Comparison of ENCODE assay signal across 14 mouse cellular contexts in genomic region chr17:82731561-82731960, GRCm38 (mm10).
DNase-seq lines count a peak whose midpoint lies in the region; ATAC-seq lines count a peak whose summit lies in the region.
"Had no signal": no experiment of that assay in that cellular context is flagged by ENCODE, and none has a peak within 500 bp of the region (broad histone marks: within the 10 kb centered on the region; RNA-seq: fewer than 3 reads in every experiment).

No protein-coding gene starts in this region.

- intact Hi-C loops in heart, postnatal 36 days (cut with DNase I): no loop called here

- H3K4me1 ChIP-seq in hindbrain, embryonic 16.5 days (ENCODE audit: control insufficient read depth, insufficient read depth, low read depth, low read length): no peaks in the 10 kb centered on the region
- no peaks in the 10 kb centered on the region for H3K4me1 ChIP-seq in hindbrain, embryonic 12.5 days

- no peaks in the 10 kb centered on the region for H3K27me3 ChIP-seq in hindbrain, embryonic 16.5 days (replicated peaks; ENCODE audit: control insufficient read depth, insufficient read depth, low read length)
- H3K27me3 ChIP-seq in hindbrain, embryonic 12.5 days: no peaks in the 10 kb centered on the region

- H3K9ac ChIP-seq in hindbrain, embryonic 16.5 days (ENCODE audit: low read depth, low read length): no peak overlapping the region
- H3K9ac ChIP-seq in hindbrain, embryonic 12.5 days: no peak overlapping the region
- H3K9ac ChIP-seq: liver, embryonic 14.5 days had no signal

- H3K4me3 ChIP-seq in hindbrain, embryonic 16.5 days (ENCODE audit: low read length): no peak overlapping the region
- H3K4me3 ChIP-seq in hindbrain, embryonic 12.5 days: no peak overlapping the region

- no peak overlapping the region for H3K27ac ChIP-seq in hindbrain, embryonic 16.5 days (ENCODE audit: low read depth, low read length)
- no peak overlapping the region for H3K27ac ChIP-seq in hindbrain, embryonic 12.5 days
- H3K27ac ChIP-seq: liver, embryonic 14.5 days had no signal

- H3K36me3 ChIP-seq in hindbrain, embryonic 16.5 days (ENCODE audit: control insufficient read depth, insufficient read depth, low read length): no peaks in the 10 kb centered on the region
- H3K36me3 ChIP-seq in hindbrain, embryonic 12.5 days: no peaks in the 10 kb centered on the region
- H3K36me3 ChIP-seq: G1E had no signal

- DNase-seq in MN1 (ENCODE audit: low spot score): peak; percentile 11
- peak; percentile 39 for DNase-seq in brain, adult 2 months (ENCODE audit: low read depth, low spot score)
- DNase-seq in cerebellum, postnatal 25 days: peak; percentile 45 to 52
- no peak for DNase-seq in heart, postnatal 36 days
- no peak for DNase-seq in frontal cortex, adult 2 months (ENCODE audit: extremely low spot score in 1 of 2, low spot score in 1 of 2)
- no peak for DNase-seq in urinary bladder, adult 18-20 months (ENCODE audit: low spot score in 2 of 2)
- DNase-seq: adrenal gland, adult 8-10 months; heart, adult 11 months; thymus, postnatal 25 days had no signal

- no peak overlapping the region for H3K4me2 ChIP-seq in hindbrain, embryonic 16.5 days (ENCODE audit: low read length)
- no peak overlapping the region for H3K4me2 ChIP-seq in hindbrain, embryonic 12.5 days (replicated peaks)

- peak; percentile 83 for ATAC-seq in hindbrain, embryonic 16.5 days
- ATAC-seq in hindbrain, embryonic 12.5 days (ENCODE audit: low FRiP score): no peak
- ATAC-seq: lung, postnatal 0 days had no signal

- WGBS in hindbrain, embryonic 16.5 days: 61% methylated on average over 4 of the region's 4 CpGs
- WGBS in hindbrain, embryonic 12.5 days: 82% methylated on average over 4 of the region's 4 CpGs

- H3K9me3 ChIP-seq in hindbrain, embryonic 16.5 days (ENCODE audit: control insufficient read depth, low read length): no peaks in the 10 kb centered on the region
- no peaks in the 10 kb centered on the region for H3K9me3 ChIP-seq in hindbrain, embryonic 12.5 days (replicated peaks)

Comparison
In these comparisons a context has a peak if more than half of its experiments do, and no peak if none do; other contexts are left out.
1. DNase-seq: peak in MN1 (single experiment), brain, adult 2 months (single experiment) and cerebellum, postnatal 25 days (2 of 2); none in heart, postnatal 36 days (0 of 2), frontal cortex, adult 2 months (0 of 2) and urinary bladder, adult 18-20 months (0 of 2).